Mouse (Mus musculus): ENCODE results near the gene Magee2. TPM values are rescaled to one million over a fixed set of nuclear protein-coding genes. Genes with fewer than 3 reads are reported as not detected.
"Not testable (repeated sequence)": the region's sequence is repeated elsewhere in the genome, so short reads cannot be mapped to it uniquely, and the experiment has no call there.

Magee2 gene
- total RNA-seq (2021), result not detected
- long read RNA-seq, experiment 1, result 0 reads
- long read RNA-seq, experiment 2, result 0 reads

GRCm38 (mm10) chrX:104856751-104857341, at the start of gene Magee2:
TSS of gene Magee2 (minus strand) at chrX:104857267.
- no peak for DNase-seq
- intact Hi-C loops (cut with DNase I), result no loop called here

GRCm38 (mm10) chrX:104853610-104854009, 3.5 kb downstream of the Magee2 start:
- no peak for DNase-seq
- intact Hi-C loops (cut with DNase I), result no loop called here

GRCm38 (mm10) chrX:104817583-104817982, 39.5 kb downstream of the Magee2 start:
- DNase-seq; intact Hi-C loops (cut with DNase I): not testable (repeated sequence)

GRCm38 (mm10) chrX:104816987-104817386, 40.1 kb downstream of the Magee2 start:
- DNase-seq; intact Hi-C loops (cut with DNase I): not testable (repeated sequence)

GRCm38 (mm10) chrX:104813704-104814103, 43.4 kb downstream of the Magee2 start:
- DNase-seq; intact Hi-C loops (cut with DNase I): not testable (repeated sequence)

Other genes starting within 250 kb of the Magee2 start
- gene Zdhhc15, start 186.2 kb downstream of the Magee2 start, total RNA-seq (2021), result under 1 TPM; 0.12 to 0.26 TPM
- gene Pbdc1, start 222.5 kb upstream of the Magee2 start, total RNA-seq (2021), result 1 to 10 TPM; 5.4 to 7.6 TPM